Mouse (Mus musculus) stomach, embryonic 14.5 days (tissue): ENCODE data around the gene Rarres1. TPM values are rescaled to one million over a fixed set of nuclear protein-coding genes. Genes with fewer than 3 reads are reported as not detected.
A peak's percentile ranks its signal among the peaks of the same experiment; 100 is the strongest.

Source experiments
- ATAC-seq: fragments of 200-750 bp; cut with Nextera tagmentation; 2 replicates; pipeline ENCODE4 v1.8.0; 2017; ENCODE audit warnings: low read depth, moderate TSS enrichment; ENCODE audit not compliant: insufficient number of reproducible peaks, insufficient read depth, low FRiP score
- H3K27ac ChIP-seq: fragments of 300-500 bp; sonication (generic); 2 replicates; pipeline ENCODE4 v1.5.1; 2014; ENCODE audit warnings: mild to moderate bottlenecking, low read length, moderate library complexity, mixed read lengths
- H3K27me3 ChIP-seq: fragments of 300-500 bp; sonication (generic); 2 replicates; pipeline ENCODE4 v1.6.1; 2014; ENCODE audit warnings: low read length, control low read depth, mixed read lengths; ENCODE audit not compliant: control insufficient read depth, insufficient read depth
- H3K36me3 ChIP-seq: fragments of 300-500 bp; sonication (generic); 2 replicates; pipeline ENCODE4 v1.6.1; 2014; ENCODE audit warnings: mild to moderate bottlenecking, control low read depth, low read length, moderate library complexity, mixed read lengths; ENCODE audit not compliant: control insufficient read depth, insufficient read depth
- H3K4me1 ChIP-seq: fragments of 300-500 bp; sonication (generic); 2 replicates; pipeline ENCODE4 v1.6.1; 2014; ENCODE audit warnings: low read length, control low read depth, mixed read lengths; ENCODE audit not compliant: control insufficient read depth, insufficient read depth
- H3K4me2 ChIP-seq: fragments of 300-500 bp; sonication (generic); replicated peaks from 2 replicates; pipeline ENCODE4 v1.6.1; 2014; ENCODE audit warnings: low read depth, low read length, control low read depth
- H3K4me3 ChIP-seq: fragments of 300-500 bp; sonication (generic); 2 replicates; pipeline ENCODE4 v1.5.1; 2014; ENCODE audit warnings: low read depth, low read length, control low read depth
- H3K9ac ChIP-seq: fragments of 300-500 bp; sonication (generic); replicated peaks from 2 replicates; pipeline ENCODE4 v1.6.1; 2014; ENCODE audit warnings: low read depth, mild to moderate bottlenecking, control low read depth, low read length, moderate library complexity, mixed read lengths
- H3K9me3 ChIP-seq: fragments of 300-500 bp; sonication (generic); 2 replicates; pipeline ENCODE4 v1.6.1; 2016; ENCODE audit warnings: low read depth, low read length, control low read depth; ENCODE audit not compliant: control insufficient read depth
- WGBS: fragments of 180-500 bp; shearing (Covaris S2); extraction: QIAGEN DNeasy Blood & Tissue Kit; methylation state at CpG from one replicate; pipeline ENCODE4 v1.1.7; 2014; 5-methylcytosine and 5-hydroxymethylcytosine counted together
- polyA plus RNA-seq: library from polyadenylated mRNA; unstranded; fragments of >200 nt; fragmentation: Nextera tagmentation; extraction: Ambion mirVana; gene quantifications from 2 replicates; pipeline ENCODE4 v1.2.1, GENCODE M21; 2014

Gene Rarres1
- 2.0 TPM in 2 replicates for polyA plus RNA-seq

- Histone ChIP-seq H3K9ac (peak within 1 kb of the TSS; percentile 55), H3K27me3 (peaks cover 5% of the 10 kb centered on the region), H3K9me3 (no peaks in the 10 kb centered on the region), H3K4me2 (peak within 1 kb of the TSS; percentile 100), H3K27ac (no peak within 1 kb of the TSS), H3K36me3 (no peaks in the 10 kb centered on the region), H3K4me3 (peak within 1 kb of the TSS; percentile 51), H3K4me1 (no peaks in the 10 kb centered on the region)
- 3% methylated on average over 36 of the region's 38 CpGs for WGBS
- ATAC-seq = peak; percentile 42; the same call in 1 of the 2 replicates
Observed at GRCm38 (mm10) chr3:67515274-67515801, at the start of gene Rarres1. Gene Rarres1, minus strand, starts transcription at chr3:67515523.

GRCm38 (mm10) chr3:67564731-67565357, 49.5 kb upstream of the Rarres1 start:
- H3K27me3 ChIP-seq = no peaks in the 10 kb centered on the region
- no peak overlapping the region for H3K4me3 ChIP-seq
- H3K27ac ChIP-seq = no peak overlapping the region
- H3K9me3 ChIP-seq = no peaks in the 10 kb centered on the region
- ATAC-seq = no peak
- no peak overlapping the region for H3K9ac ChIP-seq
- no peak overlapping the region for H3K4me2 ChIP-seq
- H3K36me3 ChIP-seq = no peaks in the 10 kb centered on the region
- WGBS = 63% methylated on average over 5 of the region's 5 CpGs
- no peaks in the 10 kb centered on the region for H3K4me1 ChIP-seq

GRCm38 (mm10) chr3:67557718-67558354, 42.5 kb upstream of the Rarres1 start:
- no peak overlapping the region; the same call in 1 of the 2 replicates for H3K4me2 ChIP-seq
- H3K27me3 ChIP-seq = no peaks in the 10 kb centered on the region
- WGBS = 74% methylated on average over 14 of the region's 14 CpGs
- H3K9me3 ChIP-seq = no peaks in the 10 kb centered on the region
- H3K27ac ChIP-seq = no peak overlapping the region
- H3K4me3 ChIP-seq = no peak overlapping the region
- H3K4me1 ChIP-seq = no peaks in the 10 kb centered on the region
- no peak for ATAC-seq
- no peak overlapping the region for H3K9ac ChIP-seq
- H3K36me3 ChIP-seq = no peaks in the 10 kb centered on the region

- Histone ChIP-seq H3K27me3 (no peaks in the 10 kb centered on the region), H3K9me3 (no peaks in the 10 kb centered on the region), H3K4me3 (no peak overlapping the region), H3K36me3 (no peaks in the 10 kb centered on the region), H3K9ac (no peak overlapping the region), H3K4me2 (no peak overlapping the region; the same call in 1 of the 2 replicates), H3K4me1 (no peaks in the 10 kb centered on the region), H3K27ac (no peak overlapping the region)
- 46% methylated on average over 14 of the region's 14 CpGs for WGBS
- ATAC-seq = no peak
Observed at GRCm38 (mm10) chr3:67557200-67557651, 41.9 kb upstream of the Rarres1 start.

GRCm38 (mm10) chr3:67555211-67555610, 39.9 kb upstream of the Rarres1 start:
- Histone ChIP-seq H3K36me3 (no peaks in the 10 kb centered on the region), H3K9ac (no peak overlapping the region), H3K9me3 (no peaks in the 10 kb centered on the region), H3K4me1 (no peaks in the 10 kb centered on the region), H3K4me2 (no peak overlapping the region), H3K27me3 (no peaks in the 10 kb centered on the region), H3K27ac (no peak overlapping the region), H3K4me3 (no peak overlapping the region)
- no peak for ATAC-seq
- 82% methylated on average over 5 of the region's 5 CpGs for WGBS

GRCm38 (mm10) chr3:67553927-67554448, 38.7 kb upstream of the Rarres1 start:
- no peak overlapping the region for H3K27ac ChIP-seq
- H3K4me1 ChIP-seq = no peaks in the 10 kb centered on the region
- no peaks in the 10 kb centered on the region for H3K27me3 ChIP-seq
- ATAC-seq = no peak
- WGBS = 67% methylated on average over 5 of the region's 5 CpGs
- H3K4me2 ChIP-seq = no peak overlapping the region
- no peaks in the 10 kb centered on the region for H3K9me3 ChIP-seq
- no peak overlapping the region for H3K9ac ChIP-seq
- no peaks in the 10 kb centered on the region for H3K36me3 ChIP-seq
- H3K4me3 ChIP-seq = no peak overlapping the region

GRCm38 (mm10) chr3:67553281-67553680, 38.0 kb upstream of the Rarres1 start:
- Histone ChIP-seq H3K27ac (no peak overlapping the region), H3K9ac (no peak overlapping the region), H3K36me3 (no peaks in the 10 kb centered on the region), H3K9me3 (no peaks in the 10 kb centered on the region), H3K4me1 (no peaks in the 10 kb centered on the region), H3K27me3 (no peaks in the 10 kb centered on the region), H3K4me2 (no peak overlapping the region), H3K4me3 (no peak overlapping the region)
- 47% methylated on average over 4 of the region's 4 CpGs for WGBS
- ATAC-seq = no peak

GRCm38 (mm10) chr3:67551193-67551592, 35.9 kb upstream of the Rarres1 start:
- Histone ChIP-seq H3K9ac (no peak overlapping the region), H3K36me3 (no peaks in the 10 kb centered on the region), H3K4me1 (no peaks in the 10 kb centered on the region), H3K27me3 (no peaks in the 10 kb centered on the region), H3K9me3 (no peaks in the 10 kb centered on the region), H3K27ac (no peak overlapping the region), H3K4me2 (no peak overlapping the region), H3K4me3 (no peak overlapping the region)
- WGBS = 48% methylated on average over 3 of the region's 3 CpGs
- no peak for ATAC-seq
